In the genomic region with DNA sequence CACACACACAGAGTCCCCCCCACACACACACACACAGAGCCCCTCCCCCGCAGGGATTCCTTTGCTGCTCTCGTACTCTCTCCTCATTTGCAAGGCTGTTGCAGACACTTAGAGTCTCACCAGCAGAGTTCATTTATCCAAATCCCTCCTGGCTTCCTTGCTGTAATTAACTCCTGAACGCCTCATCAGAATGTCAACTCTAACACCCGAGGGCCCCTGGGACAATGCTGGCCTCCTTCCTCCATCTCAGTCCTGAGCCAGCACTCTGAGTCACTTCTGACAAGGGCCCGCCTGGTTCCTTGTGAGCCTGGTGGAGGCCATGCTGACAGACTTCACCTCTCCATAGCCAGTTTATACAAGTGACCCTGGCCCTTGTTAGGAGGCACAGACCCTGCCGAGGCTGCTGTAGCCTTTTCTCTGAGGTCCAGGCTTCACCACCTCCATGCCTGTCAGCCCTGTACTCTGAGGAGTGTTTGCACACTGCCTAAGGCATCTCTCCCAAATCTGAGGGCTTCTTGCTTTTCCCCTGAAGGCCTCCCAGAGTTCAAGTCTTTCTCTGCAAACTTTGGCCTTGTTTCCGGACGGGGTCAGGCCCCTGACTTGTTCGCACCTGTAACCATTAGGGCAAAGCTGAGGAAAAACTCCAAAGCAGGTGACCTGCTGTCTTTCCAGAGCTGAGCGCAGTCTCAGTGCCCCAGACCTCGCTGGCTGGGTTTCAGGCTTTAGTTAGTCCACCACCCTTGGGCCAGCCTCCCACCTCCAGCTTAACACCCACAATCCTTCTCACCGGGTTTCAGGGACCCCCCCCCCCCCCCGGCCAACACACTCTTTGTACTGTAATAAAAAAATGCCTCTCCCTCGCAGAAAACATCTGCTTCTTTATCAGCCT, we compare ENCODE assay signal across 8 mouse cellular contexts. TPM values are rescaled to one million over a fixed set of nuclear protein-coding genes. Genes with fewer than 3 reads are reported as not detected.
DNase-seq lines count a peak whose midpoint lies in the region; ATAC-seq lines count a peak whose summit lies in the region.

No protein-coding gene starts in this region.

- no peak overlapping the region for H3K9ac ChIP-seq in embryonic facial prominence, embryonic 12.5 days
- no peak overlapping the region for H3K9ac ChIP-seq in kidney, embryonic 16.5 days (replicated peaks; ENCODE audit: low read length)
- no peak overlapping the region for H3K9ac ChIP-seq in midbrain, embryonic 13.5 days (replicated peaks)

- H3K4me3 ChIP-seq in embryonic facial prominence, embryonic 12.5 days: no peak overlapping the region
- no peak overlapping the region for H3K4me3 ChIP-seq in heart, embryonic 10.5 days
- H3K4me3 ChIP-seq in kidney, embryonic 16.5 days (ENCODE audit: low read length): no peak overlapping the region
- no peak overlapping the region for H3K4me3 ChIP-seq in midbrain, embryonic 13.5 days (replicated peaks)

- 30% methylated on average over 14 of the region's 14 CpGs for WGBS in embryonic facial prominence, embryonic 12.5 days
- WGBS in heart, embryonic 10.5 days: 39% methylated on average over 14 of the region's 14 CpGs
- WGBS in kidney, embryonic 16.5 days: 30% methylated on average over 14 of the region's 14 CpGs
- WGBS in midbrain, embryonic 13.5 days: 32% methylated on average over 14 of the region's 14 CpGs

- H3K27ac ChIP-seq in embryonic facial prominence, embryonic 12.5 days: peak overlapping the region; percentile 67
- H3K27ac ChIP-seq in heart, embryonic 10.5 days: peak overlapping the region; percentile 71
- peak overlapping the region; percentile 81 for H3K27ac ChIP-seq in kidney, embryonic 16.5 days (ENCODE audit: low read length)
- H3K27ac ChIP-seq in midbrain, embryonic 13.5 days: peak overlapping the region; percentile 63

- H3K27me3 ChIP-seq in embryonic facial prominence, embryonic 12.5 days: no peaks in the 10 kb centered on the region
- H3K27me3 ChIP-seq in heart, embryonic 10.5 days (ENCODE audit: insufficient read depth, poor library complexity, severe bottlenecking): no peaks in the 10 kb centered on the region
- no peaks in the 10 kb centered on the region for H3K27me3 ChIP-seq in kidney, embryonic 16.5 days (ENCODE audit: insufficient read depth, low read length)
- H3K27me3 ChIP-seq in midbrain, embryonic 13.5 days: no peaks in the 10 kb centered on the region

- no peaks in the 10 kb centered on the region for H3K9me3 ChIP-seq in embryonic facial prominence, embryonic 12.5 days
- no peaks in the 10 kb centered on the region for H3K9me3 ChIP-seq in heart, embryonic 10.5 days
- H3K9me3 ChIP-seq in kidney, embryonic 16.5 days (ENCODE audit: low read length): no peaks in the 10 kb centered on the region
- no peaks in the 10 kb centered on the region for H3K9me3 ChIP-seq in midbrain, embryonic 13.5 days

- peaks cover 31% of the 10 kb centered on the region for H3K4me1 ChIP-seq in embryonic facial prominence, embryonic 12.5 days
- peaks cover 37% of the 10 kb centered on the region for H3K4me1 ChIP-seq in heart, embryonic 10.5 days
- peaks cover 33% of the 10 kb centered on the region for H3K4me1 ChIP-seq in kidney, embryonic 16.5 days (ENCODE audit: insufficient read depth, low read length)
- peaks cover 10% of the 10 kb centered on the region; the same call in 1 of the 2 replicates for H3K4me1 ChIP-seq in midbrain, embryonic 13.5 days (replicated peaks)

- no peak overlapping the region for H3K4me2 ChIP-seq in embryonic facial prominence, embryonic 12.5 days (replicated peaks)
- no peak overlapping the region for H3K4me2 ChIP-seq in kidney, embryonic 16.5 days (replicated peaks; ENCODE audit: low read depth, low read length)
- no peak overlapping the region for H3K4me2 ChIP-seq in midbrain, embryonic 13.5 days (replicated peaks)

- DNase-seq in A20 (ENCODE audit: low read depth, low spot score): peak; percentile 57
- peak; percentile 72 for DNase-seq in adrenal gland, adult 8-10 months
- DNase-seq in heart, embryonic 10.5 days (ENCODE audit: low spot score): peak; percentile 83
- no peak for DNase-seq in left cerebral cortex, adult 18-20 months (ENCODE audit: low spot score in 2 of 2)
- DNase-seq in layer of hippocampus, postnatal 25 days (ENCODE audit: extremely low spot score in 1 of 2, low spot score in 1 of 2): no peak

- no peaks in the 10 kb centered on the region for H3K36me3 ChIP-seq in embryonic facial prominence, embryonic 12.5 days
- no peaks in the 10 kb centered on the region for H3K36me3 ChIP-seq in heart, embryonic 10.5 days
- H3K36me3 ChIP-seq in kidney, embryonic 16.5 days (ENCODE audit: insufficient read depth, low read length): no peaks in the 10 kb centered on the region
- no peaks in the 10 kb centered on the region for H3K36me3 ChIP-seq in midbrain, embryonic 13.5 days

- peak; percentile 48; the same call in 1 of the 2 replicates for ATAC-seq in embryonic facial prominence, embryonic 12.5 days (ENCODE audit: insufficient number of reproducible peaks, insufficient read depth, low FRiP score, low TSS enrichment)
- ATAC-seq in kidney, embryonic 16.5 days (ENCODE audit: low FRiP score, low TSS enrichment): peak; percentile 68
- ATAC-seq in midbrain, embryonic 13.5 days: peak; percentile 83

RNA-seq across cellular contexts. Expression of a gene that starts 45.4 kb away (rescaled TPM):
- 1 to 10 TPM; 7.0 to 9.4 (median 8.5) TPM for total RNA-seq in adrenal gland, adult 8-10 months (2022)
- 4.8 and 5.2 TPM in 2 replicates for polyA plus RNA-seq in embryonic facial prominence, embryonic 12.5 days (2016; fragmentation: Nextera tagmentation; extraction: Ambion mirVana)
- 6.9 and 8.2 TPM in 2 replicates for polyA plus RNA-seq in heart, embryonic 10.5 days (2016; fragmentation: Nextera tagmentation; extraction: Ambion mirVana)
- 7.1 and 7.8 TPM in 2 replicates for polyA plus RNA-seq in kidney, embryonic 16.5 days (2015; fragmentation: Nextera tagmentation; extraction: Ambion mirVana)
- 5.3 and 5.6 TPM in 2 replicates for polyA plus RNA-seq in midbrain, embryonic 13.5 days (2015; fragmentation: Nextera tagmentation; extraction: Ambion mirVana)
- 1 to 10 TPM; 8.0 to 8.6 TPM for total RNA-seq in left cerebral cortex, adult 18-20 months (2021)
- 10 to 100 TPM in 1 of 2 experiments, 1 to 10 TPM in 1; 8.5 to 10.1 TPM for total RNA-seq in layer of hippocampus, postnatal 25 days (2021)

RNA-seq across cellular contexts. Expression of a gene that starts 45.7 kb away (rescaled TPM):
- 10 to 100 TPM in 3 of 4 experiments, 1 to 10 TPM in 1; 8.3 to 15.3 (median 12.2) TPM for total RNA-seq in adrenal gland, adult 8-10 months (2022)
- 17.1 and 17.7 TPM in 2 replicates for polyA plus RNA-seq in embryonic facial prominence, embryonic 12.5 days (2016; fragmentation: Nextera tagmentation; extraction: Ambion mirVana)
- polyA plus RNA-seq in heart, embryonic 10.5 days (2016; fragmentation: Nextera tagmentation; extraction: Ambion mirVana): 10.9 and 14.5 TPM in 2 replicates
- polyA plus RNA-seq in kidney, embryonic 16.5 days (2015; fragmentation: Nextera tagmentation; extraction: Ambion mirVana): 14.0 and 15.7 TPM in 2 replicates
- 10.2 and 13.1 TPM in 2 replicates for polyA plus RNA-seq in midbrain, embryonic 13.5 days (2015; fragmentation: Nextera tagmentation; extraction: Ambion mirVana)
- total RNA-seq in left cerebral cortex, adult 18-20 months (2021): 1 to 10 TPM; 3.2 to 3.7 TPM
- 1 to 10 TPM; 3.4 to 4.6 TPM for total RNA-seq in layer of hippocampus, postnatal 25 days (2021)

RNA-seq across cellular contexts. Expression of a gene that starts 55.5 kb away (rescaled TPM):
- 10 to 100 TPM; 40.5 to 52.1 (median 41.5) TPM for total RNA-seq in adrenal gland, adult 8-10 months (2022)
- 14.7 and 16.2 TPM in 2 replicates for polyA plus RNA-seq in embryonic facial prominence, embryonic 12.5 days (2016; fragmentation: Nextera tagmentation; extraction: Ambion mirVana)
- polyA plus RNA-seq in heart, embryonic 10.5 days (2016; fragmentation: Nextera tagmentation; extraction: Ambion mirVana): 5.7 and 6.8 TPM in 2 replicates
- 9.9 and 10.7 TPM in 2 replicates for polyA plus RNA-seq in kidney, embryonic 16.5 days (2015; fragmentation: Nextera tagmentation; extraction: Ambion mirVana)
- 4.8 and 5.8 TPM in 2 replicates for polyA plus RNA-seq in midbrain, embryonic 13.5 days (2015; fragmentation: Nextera tagmentation; extraction: Ambion mirVana)
- 10 to 100 TPM; 53.5 to 55.5 TPM for total RNA-seq in left cerebral cortex, adult 18-20 months (2021)
- total RNA-seq in layer of hippocampus, postnatal 25 days (2021): 10 to 100 TPM; 50.4 to 51.7 TPM

Comparison
In these comparisons a context has a peak if more than half of its experiments do, and no peak if none do; other contexts are left out.
1. DNase-seq: peak in A20 (single experiment), adrenal gland, adult 8-10 months (single experiment) and heart, embryonic 10.5 days (single experiment); none in left cerebral cortex, adult 18-20 months (0 of 2) and layer of hippocampus, postnatal 25 days (0 of 2).
2. Peak in every context shown above with its lines, with median percentiles within 50 percentile points of each other: ATAC-seq and H3K27ac ChIP-seq.